Mouse (Mus musculus) megakaryocyte, embryonic 14.5 days (primary cell): ENCODE data around the gene Bloc1s3.

ENCODE experiments used
- FLI1 ChIP-seq: IDR thresholded peaks from 2 replicates; pipeline ENCODE4 v1.6.1; 2012; ENCODE audit warnings: low read length, inconsistent platforms, mixed read lengths
- GATA1 ChIP-seq: IDR thresholded peaks from 3 replicates; pipeline ENCODE4 v1.6.1; 2012; ENCODE audit warnings: mixed read lengths, low read length, inconsistent platforms, borderline replicate concordance

DNA sequence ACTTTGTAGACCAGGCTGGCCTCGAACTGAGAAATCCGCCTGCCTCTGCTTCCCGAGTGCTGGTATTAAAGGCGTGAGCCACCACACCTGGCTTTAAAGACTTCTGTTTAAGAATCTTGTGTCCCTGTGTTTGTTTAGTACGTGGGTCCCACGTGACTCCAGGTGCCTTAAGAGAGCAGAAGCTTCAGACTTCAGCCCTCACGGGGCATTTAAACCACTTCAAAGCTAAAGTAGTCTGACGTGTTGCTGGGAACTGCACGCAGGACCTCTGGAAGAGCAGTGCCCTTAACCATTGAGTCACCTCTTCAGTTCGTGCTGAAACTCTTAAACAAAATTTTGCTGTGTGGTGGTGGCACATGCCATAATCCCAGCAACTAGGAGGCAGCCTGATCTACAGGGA, 41.2 kb upstream of the Bloc1s3 start:
- TF ChIP-seq FLI1 (no peak), GATA1 (no peak)
